8 mouse cellular contexts compared by ENCODE assay signal in genomic region chr11:68432361-68433021, GRCm38 (mm10). TPM values are rescaled to one million over a fixed set of nuclear protein-coding genes. Genes with fewer than 3 reads are reported as not detected.
DNase-seq lines count a peak whose midpoint lies in the region; ATAC-seq and TF ChIP-seq lines count a peak whose summit lies in the region.

No protein-coding gene starts in this region.

- H3K4me2 ChIP-seq in heart, embryonic 11.5 days = peak overlapping the region; percentile 70
- peak overlapping the region; percentile 51 for H3K4me2 ChIP-seq in hindbrain, embryonic 12.5 days (replicated peaks)

- H3K9ac ChIP-seq in heart, embryonic 11.5 days (ENCODE audit: low read depth, low read length) = no peak overlapping the region
- H3K9ac ChIP-seq in ES-E14 (ENCODE audit: insufficient read depth, low read depth, low read length, poor library complexity, severe bottlenecking) = peak overlapping the region; percentile 72
- H3K9ac ChIP-seq in hindbrain, embryonic 12.5 days = 0 out of 2 replicates have a peak overlapping the region, but pooled peaks have one; percentile 36

- no peak overlapping the region for H3K27ac ChIP-seq in heart, embryonic 11.5 days (ENCODE audit: low read depth, low read length)
- no peak overlapping the region for H3K27ac ChIP-seq in ES-E14 (ENCODE audit: insufficient read depth, low read depth, low read length, poor library complexity, severe bottlenecking)
- H3K27ac ChIP-seq in hindbrain, embryonic 12.5 days = no peak overlapping the region
- H3K27ac ChIP-seq in midbrain, embryonic 10.5 days (replicated peaks) = peak overlapping the region; percentile 79

- H3K36me3 ChIP-seq in heart, embryonic 11.5 days (ENCODE audit: control insufficient read depth, insufficient read depth, low read length) = no peaks in the 10 kb centered on the region
- no peaks in the 10 kb centered on the region for H3K36me3 ChIP-seq in ES-E14 (ENCODE audit: control insufficient read depth, insufficient read depth, low read length, poor library complexity, severe bottlenecking)
- no peaks in the 10 kb centered on the region for H3K36me3 ChIP-seq in hindbrain, embryonic 12.5 days
- H3K36me3 ChIP-seq in midbrain, embryonic 10.5 days = no peaks in the 10 kb centered on the region

- no peaks in the 10 kb centered on the region for H3K4me1 ChIP-seq in heart, embryonic 11.5 days (ENCODE audit: control insufficient read depth, insufficient read depth, low read length)
- peaks cover 0 to 2% of the 10 kb centered on the region in 2 experiments; a peak in 2 of 4 replicates for H3K4me1 ChIP-seq in ES-E14 (ENCODE audit: control insufficient read depth in 2 of 2, insufficient read depth in 2 of 2, low read length in 2 of 2, poor library complexity in 1 of 2)
- peaks cover 11% of the 10 kb centered on the region for H3K4me1 ChIP-seq in hindbrain, embryonic 12.5 days
- peaks cover 27% of the 10 kb centered on the region for H3K4me1 ChIP-seq in midbrain, embryonic 10.5 days

- no peaks in the 10 kb centered on the region for H3K9me3 ChIP-seq in heart, embryonic 11.5 days (replicated peaks; ENCODE audit: control insufficient read depth, low read length)
- H3K9me3 ChIP-seq in ES-E14 (ENCODE audit: control insufficient read depth, insufficient read depth, low read depth, low read length) = no peaks in the 10 kb centered on the region
- H3K9me3 ChIP-seq in hindbrain, embryonic 12.5 days (replicated peaks) = no peaks in the 10 kb centered on the region
- H3K9me3 ChIP-seq in midbrain, embryonic 10.5 days (replicated peaks) = no peaks in the 10 kb centered on the region

- peak overlapping the region; percentile 46 for H3K4me3 ChIP-seq in heart, embryonic 11.5 days (ENCODE audit: low read depth, low read length)
- peak overlapping the region; percentile 73 to 93 for H3K4me3 ChIP-seq in ES-E14 (ENCODE audit: insufficient read depth in 1 of 2, low read depth in 1 of 2, low read length in 2 of 2, poor library complexity in 1 of 2, severe bottlenecking in 1 of 2)
- H3K4me3 ChIP-seq in hindbrain, embryonic 12.5 days = peak overlapping the region; percentile 35
- H3K4me3 ChIP-seq in midbrain, embryonic 10.5 days = peak overlapping the region; percentile 65

- no peak for DNase-seq in heart, postnatal 4 days
- DNase-seq in ES-E14 (ENCODE audit: low read depth, low spot score) = no peak
- DNase-seq in midbrain, embryonic 10.5 days (ENCODE audit: low spot score) = no peak
- DNase-seq in frontal cortex, postnatal 25 days (ENCODE audit: low spot score in 2 of 2) = no peak
- no peak for DNase-seq in gastrocnemius, postnatal 10 days
- no peak for DNase-seq in right cerebral cortex, adult 18-20 months

- peaks cover 42% of the 10 kb centered on the region for H3K27me3 ChIP-seq in heart, embryonic 11.5 days (ENCODE audit: control insufficient read depth, insufficient read depth, low read length)
- H3K27me3 ChIP-seq in hindbrain, embryonic 12.5 days = peaks cover 36% of the 10 kb centered on the region
- H3K27me3 ChIP-seq in midbrain, embryonic 10.5 days (ENCODE audit: low read depth, poor library complexity, severe bottlenecking) = peaks cover 46% of the 10 kb centered on the region

- 29% methylated on average over 23 of the region's 23 CpGs for WGBS in heart, embryonic 11.5 days (ENCODE audit: insufficient replicate concordance)
- 32% methylated on average over 23 of the region's 23 CpGs for WGBS in hindbrain, embryonic 12.5 days
- WGBS in midbrain, embryonic 10.5 days = 36% methylated on average over 23 of the region's 23 CpGs

- ATAC-seq in heart, embryonic 11.5 days (replicated peaks; ENCODE audit: insufficient number of reproducible peaks, low FRiP score, low TSS enrichment) = peak; percentile 10; the same call in 1 of the 2 replicates
- ATAC-seq in hindbrain, embryonic 12.5 days (ENCODE audit: low FRiP score) = peak; percentile 35

- in situ Hi-C loops in ES-E14 (cut with MboI; ENCODE audit: low sequenced_read_pairs in 2 of 2, unreplicated experiment in 2 of 2) = no loop called here

TF ChIP-seq in ES-E14, 5 proteins besides CTCF, POLR2A, EP300 and RAD21:
- TF ChIP-seq CHD2 (IDR thresholded peaks at IDR 0.05; ENCODE audit: low read depth, low read length) (no peak), MAFK (IDR thresholded peaks at IDR 0.05; ENCODE audit: insufficient read depth, low read depth, low read length) (no peak), ZNF384 (IDR thresholded peaks at IDR 0.05; ENCODE audit: low read depth, low read length) (no peak), HCFC1 (IDR thresholded peaks at IDR 0.05; ENCODE audit: borderline replicate concordance, insufficient read depth, low read length) (no peak), ZC3H11A (IDR thresholded peaks at IDR 0.05; ENCODE audit: borderline replicate concordance, low read depth, low read length) (no peak)

RNA-seq across cellular contexts. Expression of gene Pik3r5, which starts 0.6 kb away (rescaled TPM):
- polyA plus RNA-seq in heart, embryonic 11.5 days (2014; fragmentation: Nextera tagmentation; extraction: Ambion mirVana) = 0.19 and 0.25 TPM in 2 replicates
- total RNA-seq in heart, postnatal 4 days (2021) = 1 to 10 TPM; 1.2 TPM
- total RNA-seq in ES-E14 (2012; rRNA removed) = 0.94 and 1.3 TPM in 2 replicates
- polyA plus RNA-seq in hindbrain, embryonic 12.5 days (2016; fragmentation: Nextera tagmentation; extraction: Ambion mirVana) = 0.81 and 1.0 TPM in 2 replicates
- 0.68 and 0.90 TPM in 2 replicates for polyA plus RNA-seq in midbrain, embryonic 10.5 days (2016; fragmentation: Nextera tagmentation; extraction: Ambion mirVana)
- under 1 TPM; 0.52 to 0.54 TPM for total RNA-seq in gastrocnemius, postnatal 10 days (2021)

RNA-seq across cellular contexts. Expression of gene Ntn1, which starts 31.9 kb away (rescaled TPM):
- polyA plus RNA-seq in heart, embryonic 11.5 days (2014; fragmentation: Nextera tagmentation; extraction: Ambion mirVana) = 6.1 and 6.8 TPM in 2 replicates
- total RNA-seq in heart, postnatal 4 days (2021) = 100 to 1,000 TPM in 1 of 2 experiments, 10 to 100 TPM in 1; 85.3 to 101 TPM
- total RNA-seq in ES-E14 (2012; rRNA removed) = 22.6 and 34.1 TPM in 2 replicates
- polyA plus RNA-seq in hindbrain, embryonic 12.5 days (2016; fragmentation: Nextera tagmentation; extraction: Ambion mirVana) = 50.9 and 58.7 TPM in 2 replicates
- 25.6 and 27.4 TPM in 2 replicates for polyA plus RNA-seq in midbrain, embryonic 10.5 days (2016; fragmentation: Nextera tagmentation; extraction: Ambion mirVana)
- 10 to 100 TPM; 12.2 to 14.4 TPM for total RNA-seq in gastrocnemius, postnatal 10 days (2021)
